Mouse (Mus musculus): ENCODE measurements around the gene Ralgps2.

Ralgps2 gene

DNA sequence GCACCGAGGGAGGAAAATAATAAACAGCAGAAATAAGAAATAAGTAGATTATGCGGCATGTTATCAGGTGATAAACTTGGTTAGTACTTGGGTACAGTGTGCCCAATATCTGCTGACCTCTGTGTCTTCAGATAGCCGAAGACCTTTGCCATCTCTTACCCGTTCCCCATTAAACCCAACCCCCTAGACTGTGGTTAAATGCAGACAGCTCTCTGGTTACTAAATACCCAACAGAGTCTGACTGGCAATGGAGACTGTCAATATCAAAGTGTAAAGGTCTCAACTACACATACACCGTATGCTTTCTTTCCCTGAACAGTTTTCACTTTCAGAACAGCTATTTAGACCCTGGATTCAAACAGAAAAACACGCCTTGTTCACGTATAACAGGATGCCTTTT is 39.2 kb upstream of the Ralgps2 start:
- TF ChIP-seq NANOG (IDR thresholded peaks at IDR 0.05; ENCODE audit: borderline replicate concordance, low read length) (no peak), CTCF (conservative IDR thresholded peaks at IDR 0.05; ENCODE audit: low read length) (no peak), POU5F1 (IDR thresholded peaks at IDR 0.05; ENCODE audit: borderline replicate concordance, low read length) (no peak)
- H3K4me3 ChIP-seq (replicated peaks; ENCODE audit: low read length): no peak overlapping the region
- H3K9me3 ChIP-seq (ENCODE audit: low read length): no peaks in the 10 kb centered on the region
- H3K36me3 ChIP-seq (ENCODE audit: insufficient read depth, low read length): no peaks in the 10 kb centered on the region
- peaks cover 12% of the 10 kb centered on the region for H3K27me3 ChIP-seq (ENCODE audit: insufficient read depth, low read length)
- peaks cover 38% of the 10 kb centered on the region for H3K4me1 ChIP-seq (replicated peaks; ENCODE audit: low read depth, low read length)

DNA sequence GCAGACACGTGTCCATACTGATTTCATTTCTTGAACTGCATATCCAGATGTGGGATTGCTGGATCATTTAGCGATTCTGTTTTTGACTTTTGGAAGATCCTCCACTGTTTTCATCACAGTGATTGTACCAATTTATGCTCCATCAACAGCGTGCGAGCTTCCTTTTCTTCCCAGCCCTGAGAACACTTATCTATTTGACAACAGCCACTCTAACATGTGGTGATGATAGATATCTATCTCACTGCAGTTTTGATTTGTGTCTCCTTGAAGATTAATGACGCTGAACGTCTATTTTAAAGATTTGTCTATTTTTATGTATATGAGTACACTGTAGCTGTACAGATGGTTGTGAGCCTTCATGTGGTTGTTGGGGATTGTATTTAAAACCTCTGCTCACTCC is 34.4 kb upstream of the Ralgps2 start:
- peaks cover 29% of the 10 kb centered on the region for H3K4me1 ChIP-seq (replicated peaks; ENCODE audit: low read depth, low read length)
- H3K9me3 ChIP-seq (ENCODE audit: low read length): no peaks in the 10 kb centered on the region
- no peak overlapping the region for H3K4me3 ChIP-seq (replicated peaks; ENCODE audit: low read length)
- no peaks in the 10 kb centered on the region for H3K36me3 ChIP-seq (ENCODE audit: insufficient read depth, low read length)
- H3K27me3 ChIP-seq (ENCODE audit: insufficient read depth, low read length): no peaks in the 10 kb centered on the region
- TF ChIP-seq CTCF (conservative IDR thresholded peaks at IDR 0.05; ENCODE audit: low read length): no peak
- no peak for TF ChIP-seq POU5F1 (IDR thresholded peaks at IDR 0.05; ENCODE audit: borderline replicate concordance, low read length)
- no peak for TF ChIP-seq NANOG (IDR thresholded peaks at IDR 0.05; ENCODE audit: borderline replicate concordance, low read length)

DNA sequence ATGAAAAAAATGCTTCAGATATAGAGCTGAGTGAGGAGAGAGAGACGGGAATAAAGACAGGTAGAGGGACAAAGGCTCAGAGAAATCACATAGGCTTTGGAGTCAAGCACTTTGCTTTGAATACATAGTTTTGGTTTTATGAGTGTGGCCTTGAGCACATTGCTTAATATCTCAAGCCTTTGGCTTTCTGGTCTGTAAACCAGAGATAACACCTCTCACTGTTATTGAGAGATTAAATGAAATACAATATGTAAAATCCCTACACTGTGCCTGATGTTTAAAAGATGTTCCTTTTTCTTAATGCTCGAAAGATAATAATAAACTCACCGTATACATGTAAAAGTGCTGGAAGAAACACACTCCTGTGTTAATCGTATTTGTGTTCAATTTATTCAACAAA is 33.0 kb upstream of the Ralgps2 start:
- no peaks in the 10 kb centered on the region for H3K27me3 ChIP-seq (ENCODE audit: insufficient read depth, low read length)
- TF ChIP-seq CTCF (conservative IDR thresholded peaks at IDR 0.05; ENCODE audit: low read length): no peak
- no peak for TF ChIP-seq POU5F1 (IDR thresholded peaks at IDR 0.05; ENCODE audit: borderline replicate concordance, low read length)
- TF ChIP-seq NANOG (IDR thresholded peaks at IDR 0.05; ENCODE audit: borderline replicate concordance, low read length): no peak
- no peak overlapping the region for H3K4me3 ChIP-seq (replicated peaks; ENCODE audit: low read length)
- no peaks in the 10 kb centered on the region for H3K9me3 ChIP-seq (ENCODE audit: low read length)
- no peaks in the 10 kb centered on the region for H3K36me3 ChIP-seq (ENCODE audit: insufficient read depth, low read length)
- peaks cover 35% of the 10 kb centered on the region for H3K4me1 ChIP-seq (replicated peaks; ENCODE audit: low read depth, low read length)

DNA sequence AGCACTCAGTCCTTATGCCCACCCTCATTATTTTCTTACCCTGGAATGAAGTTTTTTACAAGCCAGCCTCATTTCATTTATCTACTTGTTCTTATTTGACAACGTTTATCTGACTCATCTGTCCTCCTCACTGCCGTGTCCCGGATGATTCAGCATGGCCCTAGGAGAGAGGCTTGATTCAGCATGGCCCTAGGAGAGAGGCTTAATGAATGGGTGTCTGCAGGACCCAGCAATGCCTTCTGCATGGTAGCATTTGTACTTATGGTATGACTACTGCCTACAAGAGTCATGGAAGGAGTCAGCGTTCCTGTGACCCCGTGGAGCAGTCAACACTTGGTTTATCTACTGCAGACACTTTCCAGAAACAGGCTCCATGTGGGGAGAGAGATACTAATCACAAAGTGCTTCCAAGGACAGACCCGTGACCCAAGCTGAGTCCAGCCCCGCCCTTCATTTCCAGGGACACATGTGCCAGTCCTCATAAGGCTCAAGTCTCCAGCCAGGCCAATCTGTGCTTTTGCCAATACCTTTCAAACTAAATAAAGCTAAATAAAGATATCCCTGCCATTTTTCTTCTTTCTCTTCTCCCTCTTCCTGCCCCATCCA is 31.9 kb upstream of the Ralgps2 start:
- TF ChIP-seq POU5F1 (IDR thresholded peaks at IDR 0.05; ENCODE audit: borderline replicate concordance, low read length): no peak
- TF ChIP-seq CTCF (conservative IDR thresholded peaks at IDR 0.05; ENCODE audit: low read length): no peak
- H3K9me3 ChIP-seq (ENCODE audit: low read length): no peaks in the 10 kb centered on the region
- no peaks in the 10 kb centered on the region for H3K27me3 ChIP-seq (ENCODE audit: insufficient read depth, low read length)
- no peak overlapping the region for H3K4me3 ChIP-seq (replicated peaks; ENCODE audit: low read length)
- H3K36me3 ChIP-seq (ENCODE audit: insufficient read depth, low read length): no peaks in the 10 kb centered on the region
- peaks cover 40% of the 10 kb centered on the region for H3K4me1 ChIP-seq (replicated peaks; ENCODE audit: low read depth, low read length)

DNA sequence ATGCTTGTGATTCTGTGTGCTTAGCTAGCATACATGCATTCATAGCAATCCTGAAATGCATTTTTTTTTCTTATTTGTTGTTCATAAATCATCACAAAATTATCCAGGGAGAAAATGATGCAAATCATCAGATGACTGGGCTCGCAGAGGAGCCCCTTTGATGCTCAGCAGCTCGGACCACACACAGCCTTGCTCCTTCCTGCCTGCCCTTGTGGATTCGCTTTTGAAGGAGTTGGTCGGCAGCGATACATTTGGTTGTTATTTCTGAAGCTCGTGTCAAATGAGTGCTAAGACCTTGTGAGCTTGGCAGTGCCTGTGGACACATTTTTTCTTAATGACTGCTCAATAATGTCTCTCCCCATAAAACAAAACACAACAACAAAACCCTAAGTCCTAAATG is 31.2 kb upstream of the Ralgps2 start:
- no peak for TF ChIP-seq NANOG (IDR thresholded peaks at IDR 0.05; ENCODE audit: borderline replicate concordance, low read length)
- no peak for TF ChIP-seq CTCF (conservative IDR thresholded peaks at IDR 0.05; ENCODE audit: low read length)
- TF ChIP-seq POU5F1 (IDR thresholded peaks at IDR 0.05; ENCODE audit: borderline replicate concordance, low read length): no peak
- Histone ChIP-seq H3K27me3 (ENCODE audit: insufficient read depth, low read length) (no peaks in the 10 kb centered on the region), H3K36me3 (ENCODE audit: insufficient read depth, low read length) (no peaks in the 10 kb centered on the region), H3K4me3 (replicated peaks; ENCODE audit: low read length) (no peak overlapping the region), H3K9me3 (ENCODE audit: low read length) (no peaks in the 10 kb centered on the region), H3K4me1 (replicated peaks; ENCODE audit: low read depth, low read length) (peaks cover 44% of the 10 kb centered on the region)

DNA sequence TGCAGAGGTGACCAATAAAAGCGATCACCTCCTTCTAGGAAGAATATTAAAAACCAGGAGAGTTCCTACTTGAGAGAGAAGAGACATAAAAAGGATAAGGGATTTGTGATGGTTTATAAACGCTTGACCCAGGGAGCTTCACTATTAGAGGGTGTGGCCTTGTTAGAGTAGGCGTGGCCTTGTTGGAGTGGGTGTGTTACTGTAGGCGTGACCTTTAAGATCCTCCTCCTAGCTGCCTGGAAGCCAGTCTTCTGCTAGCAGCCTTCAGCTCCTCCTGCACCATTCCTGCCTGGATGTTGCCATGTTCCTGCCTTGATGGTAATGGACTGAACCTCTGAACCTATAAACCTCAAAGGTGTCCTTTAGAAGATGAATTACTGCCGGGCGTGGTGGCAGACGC is 28.7 kb upstream of the Ralgps2 start:
- TF ChIP-seq NANOG (IDR thresholded peaks at IDR 0.05; ENCODE audit: borderline replicate concordance, low read length): no peak
- TF ChIP-seq POU5F1 (IDR thresholded peaks at IDR 0.05; ENCODE audit: borderline replicate concordance, low read length): no peak
- no peak for TF ChIP-seq CTCF (conservative IDR thresholded peaks at IDR 0.05; ENCODE audit: low read length)

DNA sequence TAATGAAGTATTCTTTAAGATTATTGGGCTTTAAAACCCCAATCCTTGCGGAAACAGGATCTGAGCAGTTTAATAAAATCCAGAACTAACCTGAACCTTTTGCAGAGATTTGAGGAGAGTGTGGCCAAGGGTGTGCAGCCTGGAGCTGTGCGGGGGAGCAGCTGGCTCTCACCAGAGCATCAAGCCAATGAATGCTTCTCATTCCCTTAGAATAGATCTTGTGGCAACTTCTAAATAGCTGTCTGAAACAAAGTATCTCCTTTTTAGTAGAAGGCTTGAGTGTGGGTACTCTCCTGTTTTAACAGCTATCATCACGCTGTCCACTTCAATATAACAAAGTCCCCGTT is 25.1 kb upstream of the Ralgps2 start:
- Histone ChIP-seq H3K4me3 (replicated peaks; ENCODE audit: low read length) (no peak overlapping the region), H3K36me3 (ENCODE audit: insufficient read depth, low read length) (no peaks in the 10 kb centered on the region), H3K4me1 (replicated peaks; ENCODE audit: low read depth, low read length) (peaks cover 75% of the 10 kb centered on the region), H3K9me3 (ENCODE audit: low read length) (no peaks in the 10 kb centered on the region), H3K27me3 (ENCODE audit: insufficient read depth, low read length) (no peaks in the 10 kb centered on the region)
- TF ChIP-seq POU5F1 (IDR thresholded peaks at IDR 0.05; ENCODE audit: borderline replicate concordance, low read length) (no peak), CTCF (conservative IDR thresholded peaks at IDR 0.05; ENCODE audit: low read length) (no peak), NANOG (IDR thresholded peaks at IDR 0.05; ENCODE audit: borderline replicate concordance, low read length) (no peak)

More for the DNA sequence above, 28.7 kb upstream of the Ralgps2 start:
- H3K4me3 ChIP-seq (replicated peaks; ENCODE audit: low read length): no peak overlapping the region
- H3K4me1 ChIP-seq (replicated peaks; ENCODE audit: low read depth, low read length): peaks cover 70% of the 10 kb centered on the region
- H3K9me3 ChIP-seq (ENCODE audit: low read length): no peaks in the 10 kb centered on the region
- no peaks in the 10 kb centered on the region for H3K36me3 ChIP-seq (ENCODE audit: insufficient read depth, low read length)
- H3K27me3 ChIP-seq (ENCODE audit: insufficient read depth, low read length): no peaks in the 10 kb centered on the region

DNA sequence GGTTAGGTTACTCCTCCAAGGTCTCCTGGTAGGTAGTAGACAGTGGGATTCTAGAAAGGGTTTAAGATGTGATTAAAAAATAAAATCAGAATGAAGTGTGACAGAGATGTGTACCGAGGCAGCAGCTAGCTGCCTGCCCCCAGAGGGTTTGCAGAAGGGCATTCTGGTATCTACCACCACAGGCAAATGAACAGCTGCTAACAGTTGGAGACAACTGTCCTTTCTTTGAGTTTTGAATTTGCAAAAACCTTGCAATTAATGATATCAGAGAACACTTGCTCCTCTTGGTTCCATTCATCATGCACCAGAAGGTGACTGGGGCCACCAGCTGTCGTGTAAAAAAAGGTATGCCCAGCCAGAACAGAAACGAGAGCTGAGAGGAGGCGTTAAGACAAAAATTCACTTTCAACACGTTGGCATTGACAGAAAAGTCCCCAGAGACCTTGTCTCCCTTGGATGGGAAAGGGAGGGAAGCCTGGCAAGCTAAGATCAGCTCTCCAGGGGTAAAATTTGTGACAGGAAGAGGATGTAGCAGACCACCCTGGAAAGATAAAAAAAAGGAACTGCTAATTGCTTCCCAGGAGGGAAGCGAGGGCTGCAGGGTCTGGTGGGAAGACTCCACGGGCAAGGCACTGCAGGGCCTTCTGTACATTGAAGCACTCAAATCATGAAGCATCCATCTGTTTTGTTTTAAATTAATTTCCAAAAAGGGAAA is 24.6 kb upstream of the Ralgps2 start:
- Histone ChIP-seq H3K4me3 (replicated peaks; ENCODE audit: low read length) (no peak overlapping the region), H3K9me3 (ENCODE audit: low read length) (no peaks in the 10 kb centered on the region), H3K36me3 (ENCODE audit: insufficient read depth, low read length) (no peaks in the 10 kb centered on the region), H3K27me3 (ENCODE audit: insufficient read depth, low read length) (no peaks in the 10 kb centered on the region), H3K4me1 (replicated peaks; ENCODE audit: low read depth, low read length) (peaks cover 71% of the 10 kb centered on the region)
- TF ChIP-seq NANOG (IDR thresholded peaks at IDR 0.05; ENCODE audit: borderline replicate concordance, low read length) (no peak), CTCF (conservative IDR thresholded peaks at IDR 0.05; ENCODE audit: low read length) (no peak), POU5F1 (IDR thresholded peaks at IDR 0.05; ENCODE audit: borderline replicate concordance, low read length) (no peak)
